Mouse (Mus musculus) olfactory bulb, adult 2 months (tissue): ENCODE data around the gene Proca1.

Experiments
- CTCF ChIP-seq: fragments of 200-500 bp; IDR thresholded peaks from 2 replicates; pipeline ENCODE4 v1.5.1; 2012; ENCODE audit warnings: low read depth, mild to moderate bottlenecking, low read length, moderate library complexity; ENCODE audit not compliant: insufficient read depth
- POLR2A ChIP-seq: fragments of 200-500 bp; IDR thresholded peaks from 2 replicates; pipeline ENCODE4 v1.6.1; 2012; ENCODE audit warnings: mild to moderate bottlenecking, low read depth, low read length, moderate library complexity; ENCODE audit not compliant: insufficient read depth

- TF ChIP-seq CTCF: no peak
- no peak for TF ChIP-seq POLR2A
Measured at GRCm38 (mm10) chr11:78163045-78163444, 30.1 kb upstream of the Proca1 start.
